Mouse (Mus musculus): ENCODE measurements around the gene Hint2. TPM values are rescaled to one million over a fixed set of nuclear protein-coding genes. Genes with fewer than 3 reads are reported as not detected.

Gene Hint2
- polyA plus RNA-seq, 1 experiment from 2014 or later: 78.6 TPM

DNA sequence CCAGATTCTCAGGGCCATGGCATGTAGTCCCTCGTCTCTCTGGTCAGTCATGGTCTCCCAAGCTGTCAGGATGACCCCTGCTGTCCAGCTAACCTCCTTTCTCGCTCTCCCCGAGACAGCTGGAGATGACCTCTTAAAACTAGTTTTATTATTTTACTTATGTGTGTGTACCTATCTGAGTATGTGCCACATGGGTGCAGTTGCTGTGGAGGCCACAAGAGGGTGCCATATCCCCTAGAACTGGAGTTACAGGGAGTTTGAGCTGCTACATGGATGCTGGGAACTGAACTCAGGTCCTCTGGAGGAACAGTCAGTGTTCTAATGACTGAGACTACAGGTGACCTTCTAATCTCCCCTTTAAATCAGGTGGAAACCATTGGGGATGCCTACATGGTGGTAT lies 6.5 kb downstream of the Hint2 start:
- Histone ChIP-seq H3K9me3 (no peaks in the 10 kb centered on the region), H3K4me3 (no peak overlapping the region), H3K27ac (no peak overlapping the region), H3K27me3 (no peaks in the 10 kb centered on the region), H3K36me3 (peaks cover 68% of the 10 kb centered on the region), H3K4me2 (no peak overlapping the region), H3K4me1 (replicated peaks) (peaks cover 15% of the 10 kb centered on the region), H3K9ac (no peak overlapping the region)
- no peak for ATAC-seq (ENCODE audit: low FRiP score)
- 93% methylated on average over 3 of the region's 3 CpGs for WGBS

DNA sequence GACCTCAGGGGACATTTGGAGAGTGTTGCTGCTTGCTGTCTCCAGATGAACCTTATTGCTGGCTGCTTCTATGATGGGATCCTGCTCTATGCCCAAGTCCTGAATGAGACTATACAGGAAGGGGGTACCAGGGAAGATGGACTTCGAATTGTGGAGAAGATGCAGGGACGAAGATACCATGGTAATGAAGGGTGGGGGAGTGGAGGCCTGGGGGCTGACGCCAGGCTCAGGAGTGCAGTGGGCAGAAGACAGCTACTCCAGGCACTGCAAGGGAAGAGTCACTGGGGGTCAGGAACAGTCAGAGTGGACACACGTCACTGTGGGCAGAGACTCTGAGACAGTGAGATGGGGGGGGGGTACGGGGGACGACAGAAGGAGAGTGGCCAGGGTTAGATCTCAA lies 15.8 kb downstream of the Hint2 start:
- Histone ChIP-seq H3K4me1 (replicated peaks) (peaks cover 8% of the 10 kb centered on the region), H3K4me2 (no peak overlapping the region), H3K4me3 (no peak overlapping the region), H3K27me3 (no peaks in the 10 kb centered on the region), H3K9ac (no peak overlapping the region), H3K9me3 (no peaks in the 10 kb centered on the region), H3K36me3 (peaks cover 36% of the 10 kb centered on the region), H3K27ac (no peak overlapping the region)
- WGBS: 84% methylated on average over 6 of the region's 6 CpGs
- ATAC-seq (ENCODE audit: low FRiP score): no peak

DNA sequence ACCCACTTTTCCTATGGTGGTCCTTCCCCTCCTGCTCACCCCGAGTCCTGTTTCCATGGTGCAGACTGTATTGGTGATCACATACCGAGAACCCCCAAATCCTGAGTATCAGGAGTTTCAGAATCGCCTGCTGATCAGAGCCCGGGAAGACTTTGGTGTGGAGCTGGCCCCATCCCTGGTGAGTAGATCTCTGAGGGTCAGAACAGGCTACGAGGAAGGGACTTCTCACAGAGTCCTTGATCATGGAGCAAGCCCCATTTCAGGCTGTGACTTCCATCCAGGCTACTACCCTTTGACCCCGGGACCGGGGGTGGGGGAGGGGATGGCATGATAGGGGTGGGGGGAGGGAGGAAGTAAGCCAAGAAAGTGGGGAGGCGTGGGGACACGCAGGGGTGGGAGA lies 16.2 kb downstream of the Hint2 start:
- WGBS: 79% methylated on average over 9 of the region's 9 CpGs
- Histone ChIP-seq H3K27me3 (no peaks in the 10 kb centered on the region), H3K4me3 (no peak overlapping the region), H3K9me3 (no peaks in the 10 kb centered on the region), H3K36me3 (peaks cover 34% of the 10 kb centered on the region), H3K4me2 (no peak overlapping the region), H3K9ac (no peak overlapping the region), H3K27ac (no peak overlapping the region), H3K4me1 (replicated peaks) (peaks cover 12% of the 10 kb centered on the region)
- no peak for ATAC-seq (ENCODE audit: low FRiP score)

DNA sequence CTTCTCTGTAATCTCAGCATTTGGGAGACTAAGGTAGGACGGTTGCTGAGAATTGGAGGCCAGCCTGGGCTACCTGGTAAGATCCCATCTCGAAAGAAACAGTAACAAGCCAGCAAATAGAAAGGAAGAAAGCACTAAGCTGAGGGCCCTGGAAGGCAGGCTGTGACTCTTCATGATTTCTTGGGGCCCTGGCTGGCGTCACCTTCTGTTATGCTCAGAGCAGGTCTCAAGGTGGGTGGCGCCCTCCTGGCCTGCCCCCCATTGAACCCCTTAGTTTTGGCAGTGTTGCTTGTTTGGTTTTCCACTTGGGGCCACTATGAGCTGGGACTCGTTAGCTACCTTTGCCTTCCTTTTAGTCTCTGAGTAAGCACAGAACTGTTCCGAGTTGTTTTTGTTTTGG lies 19.5 kb downstream of the Hint2 start:
- no peak for ATAC-seq (ENCODE audit: low FRiP score)
- H3K27ac ChIP-seq: no peak overlapping the region
- H3K4me1 ChIP-seq (replicated peaks): peaks cover 44% of the 10 kb centered on the region
- H3K9me3 ChIP-seq: no peaks in the 10 kb centered on the region
- H3K36me3 ChIP-seq: peaks cover 6% of the 10 kb centered on the region; the same call in 1 of the 2 replicates
- H3K4me2 ChIP-seq: no peak overlapping the region
- no peak overlapping the region for H3K4me3 ChIP-seq
- no peak overlapping the region for H3K9ac ChIP-seq
- WGBS: 82% methylated on average over 6 of the region's 6 CpGs
- no peaks in the 10 kb centered on the region for H3K27me3 ChIP-seq

DNA sequence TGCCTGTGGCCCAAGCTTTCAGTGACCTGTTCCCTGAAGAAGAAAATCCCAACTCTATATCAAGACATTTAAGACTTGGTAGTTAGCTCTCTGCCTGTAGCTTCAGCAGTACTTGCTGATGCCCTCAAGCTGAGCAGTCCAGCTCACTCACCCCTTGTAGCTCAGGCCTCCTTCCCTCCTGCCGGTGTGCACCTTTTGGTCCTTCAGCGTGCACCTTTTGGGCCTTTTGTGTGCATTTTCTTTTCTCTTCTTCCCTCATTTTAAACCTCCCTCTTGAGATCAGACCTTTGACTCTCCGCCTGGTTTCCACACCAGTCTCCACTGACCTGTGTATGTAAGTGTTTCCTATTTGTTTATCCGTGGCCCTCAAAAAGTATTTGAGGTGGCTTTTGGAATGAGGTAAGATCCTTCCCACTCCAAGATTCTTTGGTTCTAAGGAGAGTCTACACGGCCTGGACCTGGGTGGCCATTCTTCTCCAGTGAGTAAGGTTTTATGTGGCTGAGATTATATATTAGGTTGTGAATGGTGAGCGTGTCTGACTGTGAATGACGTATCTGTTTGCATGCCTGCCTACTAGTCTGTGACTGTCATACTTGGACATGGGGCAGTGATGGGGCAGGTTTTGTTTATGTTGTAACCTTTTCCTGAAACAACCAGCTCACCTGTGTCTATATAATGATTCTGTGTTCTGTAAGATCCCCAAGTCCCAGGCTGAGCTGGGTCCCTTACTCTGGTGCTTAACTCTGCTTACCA lies 21.5 kb downstream of the Hint2 start:
- Histone ChIP-seq H3K4me1 (replicated peaks) (peaks cover 58% of the 10 kb centered on the region), H3K4me2 (no peak overlapping the region; the same call in 1 of the 2 replicates), H3K27me3 (no peaks in the 10 kb centered on the region), H3K9me3 (no peaks in the 10 kb centered on the region), H3K36me3 (no peaks in the 10 kb centered on the region), H3K4me3 (no peak overlapping the region), H3K27ac (no peak overlapping the region), H3K9ac (peak overlapping the region; percentile 29; the same call in 1 of the 2 replicates)
- ATAC-seq (ENCODE audit: low FRiP score): no peak
- WGBS: 91% methylated on average over 7 of the region's 7 CpGs

DNA sequence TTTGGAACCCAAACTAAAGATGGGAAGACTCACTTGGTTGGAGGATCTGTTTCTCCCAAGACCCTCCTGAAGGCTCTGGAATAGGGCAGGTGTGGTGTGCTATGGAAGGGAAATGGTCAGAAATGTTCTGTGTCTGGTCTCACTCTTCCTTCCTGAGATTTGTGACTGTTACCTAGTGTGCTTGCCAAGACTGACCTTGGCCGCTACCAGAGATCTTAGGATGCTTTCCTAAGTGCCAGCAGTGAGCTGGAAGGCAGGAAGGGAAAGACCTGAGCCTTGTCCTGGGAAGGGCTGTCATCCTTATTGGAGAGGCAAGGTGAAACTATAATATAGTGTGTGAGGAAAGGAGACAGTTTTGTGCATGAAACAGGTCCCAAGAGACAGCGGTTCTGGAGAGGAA lies 22.5 kb downstream of the Hint2 start:
- H3K9me3 ChIP-seq: no peaks in the 10 kb centered on the region
- 100% methylated on average over 2 of the region's 2 CpGs for WGBS
- peak overlapping the region; percentile 83 for H3K4me2 ChIP-seq
- no peaks in the 10 kb centered on the region for H3K36me3 ChIP-seq
- no peak overlapping the region for H3K27ac ChIP-seq
- peak overlapping the region; percentile 86; the same call in 1 of the 2 replicates for H3K9ac ChIP-seq
- H3K27me3 ChIP-seq: no peaks in the 10 kb centered on the region
- H3K4me3 ChIP-seq: no peak overlapping the region
- peaks cover 59% of the 10 kb centered on the region for H3K4me1 ChIP-seq (replicated peaks)
- ATAC-seq (ENCODE audit: low FRiP score): no peak

DNA sequence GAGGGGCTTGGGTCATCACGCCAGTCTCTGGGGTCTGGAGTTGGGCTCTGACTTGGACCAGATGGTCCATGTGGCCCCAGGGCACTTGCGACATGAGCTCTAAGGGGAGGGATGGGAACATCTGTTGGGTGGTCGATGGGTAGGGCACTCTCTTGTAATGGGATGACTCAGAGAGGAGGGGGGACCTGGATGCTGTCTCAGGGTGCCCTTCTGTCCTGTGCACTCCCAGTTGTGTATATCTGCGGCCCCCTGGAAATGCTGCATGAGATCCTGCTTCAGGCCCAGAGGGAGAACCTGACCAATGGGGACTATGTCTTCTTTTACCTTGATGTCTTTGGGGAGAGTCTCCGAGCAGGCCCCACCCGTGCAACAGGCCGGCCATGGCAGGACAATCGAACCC lies 23.0 kb downstream of the Hint2 start:
- Histone ChIP-seq H3K4me1 (replicated peaks) (peaks cover 59% of the 10 kb centered on the region), H3K27ac (no peak overlapping the region), H3K27me3 (no peaks in the 10 kb centered on the region), H3K9ac (peak overlapping the region; percentile 86; the same call in 1 of the 2 replicates), H3K4me2 (peak overlapping the region; percentile 83), H3K36me3 (no peaks in the 10 kb centered on the region), H3K9me3 (no peaks in the 10 kb centered on the region), H3K4me3 (peak overlapping the region; percentile 0; the same call in 1 of the 2 replicates)
- 71% methylated on average over 8 of the region's 8 CpGs for WGBS
- no peak for ATAC-seq (ENCODE audit: low FRiP score)

DNA sequence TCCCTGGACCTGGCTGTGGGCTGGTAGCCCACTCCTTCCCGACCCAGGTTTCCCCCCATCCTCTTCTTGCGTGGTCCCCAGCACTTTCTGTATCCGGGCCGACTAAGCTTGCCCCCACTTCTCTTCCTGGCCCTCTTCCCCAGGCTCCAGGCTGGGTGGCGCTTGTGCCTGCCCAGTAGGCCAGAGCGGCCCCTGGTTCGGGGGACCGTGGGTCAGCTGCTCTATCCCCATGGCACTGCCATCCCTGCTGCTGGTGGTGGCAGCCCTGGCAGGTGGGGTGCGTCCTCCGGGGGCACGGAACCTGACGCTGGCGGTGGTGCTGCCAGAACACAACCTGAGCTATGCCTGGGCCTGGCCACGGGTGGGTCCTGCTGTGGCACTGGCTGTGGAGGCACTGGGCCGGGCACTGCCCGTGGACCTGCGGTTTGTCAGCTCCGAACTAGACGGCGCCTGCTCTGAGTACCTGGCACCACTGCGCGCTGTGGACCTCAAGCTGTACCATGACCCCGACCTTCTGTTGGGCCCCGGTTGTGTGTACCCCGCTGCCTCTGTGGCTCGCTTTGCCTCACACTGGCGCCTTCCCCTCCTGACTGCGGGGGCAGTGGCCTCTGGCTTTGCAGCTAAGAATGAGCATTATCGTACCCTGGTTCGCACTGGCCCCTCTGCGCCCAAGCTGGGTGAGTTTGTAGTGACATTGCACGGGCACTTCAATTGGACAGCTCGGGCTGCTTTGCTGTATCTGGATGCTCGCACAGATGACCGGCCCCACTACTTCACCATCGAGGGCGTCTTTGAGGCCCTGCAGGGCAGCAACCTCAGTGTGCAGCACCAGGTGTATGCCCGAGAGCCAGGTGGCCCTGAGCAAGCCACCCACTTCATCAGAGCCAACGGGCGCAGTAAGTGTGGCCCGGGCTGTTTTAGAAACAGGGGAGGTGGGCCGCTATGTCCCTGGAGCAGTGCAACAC lies 24.0 kb downstream of the Hint2 start:
- Histone ChIP-seq H3K9me3 (no peaks in the 10 kb centered on the region), H3K9ac (peak overlapping the region; percentile 86), H3K27ac (peak overlapping the region; percentile 93), H3K36me3 (no peaks in the 10 kb centered on the region), H3K4me3 (peak overlapping the region; percentile 63), H3K4me2 (peak overlapping the region; percentile 83), H3K4me1 (replicated peaks) (peaks cover 59% of the 10 kb centered on the region), H3K27me3 (no peaks in the 10 kb centered on the region)
- ATAC-seq (ENCODE audit: low FRiP score): peak; percentile 29
- 44% methylated on average over 42 of the region's 42 CpGs for WGBS

DNA sequence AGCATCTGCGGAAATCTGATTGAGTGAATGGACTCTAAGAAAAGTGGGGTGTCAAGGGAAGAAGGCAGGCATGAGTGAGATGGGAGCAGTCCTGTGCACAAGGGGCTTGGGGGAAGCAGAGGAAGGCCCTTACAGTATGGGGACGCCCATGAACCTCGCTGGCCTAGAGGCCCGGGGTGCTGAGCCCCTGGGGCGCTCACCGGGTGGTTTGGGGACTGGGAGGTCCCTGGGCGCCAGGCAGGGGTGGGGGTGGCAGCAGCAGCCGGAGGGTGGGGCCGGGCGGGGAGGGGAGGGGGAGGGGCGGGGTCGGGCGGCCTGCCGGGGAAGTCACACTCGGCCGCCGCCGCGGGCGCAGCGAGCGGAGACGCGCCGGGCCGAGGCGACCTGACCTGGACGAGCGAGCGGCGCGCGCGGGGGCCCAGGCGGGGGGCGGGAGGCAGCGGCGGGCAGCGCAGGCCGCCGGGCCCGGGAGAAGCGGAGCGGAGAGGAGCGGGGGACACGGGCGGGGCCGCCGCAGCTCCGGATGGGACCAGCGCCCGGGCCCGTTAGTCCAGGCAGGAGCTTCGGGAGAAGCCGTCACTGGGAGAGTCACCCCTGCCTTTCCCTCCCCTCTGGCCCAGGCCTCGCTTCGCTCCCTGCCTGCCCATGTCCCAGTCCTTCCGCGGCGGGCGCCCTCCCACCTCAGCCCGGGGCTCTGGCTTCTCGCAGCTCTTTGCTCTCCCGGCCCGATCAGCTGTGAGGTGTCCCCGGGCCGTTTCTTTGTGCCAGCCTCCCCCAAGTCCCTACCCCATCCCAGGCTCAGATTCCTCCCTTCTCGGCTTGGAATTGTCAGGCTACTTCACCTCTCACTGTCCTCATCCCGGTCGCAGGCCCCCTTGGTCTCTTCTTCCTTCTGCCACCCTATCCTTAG lies 25.0 kb downstream of the Hint2 start, which contains the start of gene Npr2:
Gene Npr2 (plus strand): TSS at position 890 of the 910 bp plus-strand sequence.
- no peaks in the 10 kb centered on the region for H3K36me3 ChIP-seq
- peak within 1 kb of the TSS; percentile 63 for H3K4me3 ChIP-seq
- H3K27ac ChIP-seq: peak within 1 kb of the TSS; percentile 93
- peak within 1 kb of the TSS; percentile 83 for H3K4me2 ChIP-seq
- WGBS: under 1% methylated on average over 36 of the region's 70 CpGs
- no peaks in the 10 kb centered on the region for H3K9me3 ChIP-seq
- peak within 1 kb of the TSS; percentile 86 for H3K9ac ChIP-seq
- H3K4me1 ChIP-seq (replicated peaks): peaks cover 59% of the 10 kb centered on the region
- peak; percentile 44 for ATAC-seq (ENCODE audit: low FRiP score)
- no peaks in the 10 kb centered on the region for H3K27me3 ChIP-seq

DNA sequence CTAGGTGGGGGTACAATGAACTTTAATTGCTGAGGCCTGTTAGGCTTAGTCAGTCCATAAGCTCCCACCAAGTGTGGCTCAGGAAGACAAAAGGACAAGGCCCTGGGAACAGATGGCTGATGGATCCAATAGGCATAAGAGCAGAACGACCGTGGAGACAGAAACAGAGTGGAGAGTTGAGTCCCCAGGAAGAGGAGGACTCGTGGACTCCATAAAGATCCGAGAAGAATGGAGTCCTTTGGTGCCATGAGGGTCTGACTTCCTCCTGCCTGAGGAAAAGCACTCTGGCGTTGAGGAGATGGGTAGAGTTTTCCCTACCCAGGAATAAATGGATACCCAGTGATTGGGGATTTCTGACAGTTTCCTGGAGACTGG lies 25.6 kb downstream of the Hint2 start:
- Histone ChIP-seq H3K27ac (peak overlapping the region; percentile 93), H3K9me3 (peaks cover under 1% of the 10 kb centered on the region; the same call in 1 of the 2 replicates), H3K27me3 (no peaks in the 10 kb centered on the region), H3K4me3 (peak overlapping the region; percentile 63), H3K4me1 (replicated peaks) (peaks cover 53% of the 10 kb centered on the region), H3K4me2 (peak overlapping the region; percentile 83), H3K9ac (peak overlapping the region; percentile 86; the same call in 1 of the 2 replicates), H3K36me3 (no peaks in the 10 kb centered on the region)
- ATAC-seq (ENCODE audit: low FRiP score): peak; percentile 19
- WGBS: 13% methylated on average over 5 of the region's 5 CpGs

DNA sequence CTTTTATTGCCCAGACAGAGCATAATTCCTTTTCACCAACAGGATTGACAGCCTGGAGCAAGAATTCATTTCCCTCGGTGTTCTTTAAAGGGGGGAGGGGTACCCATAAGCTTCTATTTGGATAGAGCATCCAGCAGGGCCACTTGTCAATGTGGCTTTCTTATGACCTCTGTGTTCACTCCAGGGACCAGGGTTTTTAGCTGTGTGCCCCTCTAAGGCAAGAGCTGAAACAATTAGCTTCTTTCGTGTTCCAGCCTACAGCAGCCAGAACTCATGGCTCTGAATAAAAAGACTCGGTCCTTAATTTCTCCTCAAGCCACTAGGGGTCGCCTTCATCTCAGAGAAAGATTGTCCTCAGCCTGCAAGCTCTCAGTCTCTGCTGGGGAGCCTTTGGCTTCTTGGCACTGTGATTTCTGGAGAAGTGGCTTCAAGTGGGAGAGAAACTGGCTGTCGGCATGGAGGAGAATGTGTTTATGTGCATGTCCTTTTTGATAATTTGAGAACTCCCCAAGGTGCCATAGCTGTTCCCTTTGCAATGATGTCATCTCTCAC lies 26.2 kb downstream of the Hint2 start:
- H3K27me3 ChIP-seq: no peaks in the 10 kb centered on the region
- H3K9me3 ChIP-seq: peaks cover 6% of the 10 kb centered on the region
- H3K4me3 ChIP-seq: no peak overlapping the region
- no peak overlapping the region for H3K9ac ChIP-seq
- H3K4me2 ChIP-seq: peak overlapping the region; percentile 32
- no peaks in the 10 kb centered on the region for H3K36me3 ChIP-seq
- H3K27ac ChIP-seq: peak overlapping the region; percentile 93
- peak; percentile 64 for ATAC-seq (ENCODE audit: low FRiP score)
- H3K4me1 ChIP-seq (replicated peaks): peaks cover 47% of the 10 kb centered on the region
- 0% methylated on average over 5 of the region's 5 CpGs for WGBS

Data from hindbrain, embryonic 13.5 days (tissue).